Mouse (Mus musculus) ZHBTc4 (cell line): Measurements from ENCODE around the gene Ifitm1.
"Not testable (repeated sequence)": the region's sequence is repeated elsewhere in the genome, so short reads cannot be mapped to it uniquely, and the experiment has no call there.

Experiments
- DNase-seq: peaks from one replicate; pipeline ENCODE4 v3.0.0-alpha.2; 2011; ENCODE audit warnings: low read depth, low spot score

Ifitm1 gene

GRCm38 (mm10) chr7:141010593-141010992 is 43.6 kb downstream of the Ifitm1 start, which contains the start of gene Ifitm3:
TSS of gene Ifitm3 (minus strand) at chr7:141010770.
- peak; percentile 75 for DNase-seq

GRCm38 (mm10) chr7:141011238-141011770 is 44.3 kb downstream of the Ifitm1 start:
- no peak for DNase-seq

- no peak for DNase-seq
Observed at GRCm38 (mm10) chr7:141016707-141017697, 50.0 kb downstream of the Ifitm1 start.

- DNase-seq, result not testable (repeated sequence)
Observed at GRCm38 (mm10) chr7:141017824-141018223, 50.8 kb downstream of the Ifitm1 start, which contains the start of gene Ifitm6. TSS of gene Ifitm6 (minus strand) at chr7:141017924.

- no peak for DNase-seq
Observed at GRCm38 (mm10) chr7:141019028-141019427, 52.0 kb downstream of the Ifitm1 start.
